Mouse (Mus musculus) G1E (cell line): ENCODE measurements around the gene Adamts6. TPM values are rescaled to one million over a fixed set of nuclear protein-coding genes. Genes with fewer than 3 reads are reported as not detected.

ENCODE experiments used
- ATAC-seq: 2 replicates; pipeline ENCODE4 v1.8.0; 2016; ENCODE audit warnings: mild to moderate bottlenecking; ENCODE audit not compliant: insufficient number of reproducible peaks, poor library complexity, low FRiP score, severe bottlenecking; ENCODE audit errors: extremely low read depth
- DNase-seq: peaks from one replicate; pipeline ENCODE4 v3.0.0; 2012; ENCODE audit warnings: low spot score
- H3K27me3 ChIP-seq: 2 replicates; pipeline ENCODE4 v1.6.1; 2012; ENCODE audit warnings: mild to moderate bottlenecking, low read length, inconsistent platforms; ENCODE audit not compliant: insufficient read depth
- H3K36me3 ChIP-seq: replicated peaks from 2 replicates; pipeline ENCODE3; 2012; ENCODE audit warnings: mild to moderate bottlenecking, inconsistent platforms
- H3K4me1 ChIP-seq: 2 replicates; pipeline ENCODE4 v1.6.1; 2012; ENCODE audit warnings: low read depth, low read length, inconsistent platforms, mixed read lengths; ENCODE audit not compliant: insufficient read depth
- H3K4me3 ChIP-seq: 2 replicates; pipeline ENCODE4 v1.5.1; 2012; ENCODE audit warnings: low read depth, mild to moderate bottlenecking, inconsistent platforms, low read length, moderate library complexity, mixed read lengths
- H3K9me3 ChIP-seq: replicated peaks from 2 replicates; pipeline ENCODE4 v1.6.1; 2012; ENCODE audit warnings: inconsistent platforms
- CTCF ChIP-seq: IDR thresholded peaks from 2 replicates; pipeline ENCODE4 v1.5.1; 2012; ENCODE audit warnings: low read depth, low read length, inconsistent platforms, mixed read lengths
- GATA1 ChIP-seq: IDR thresholded peaks from 2 replicates; pipeline ENCODE4 v1.6.1; 2012; ENCODE audit warnings: borderline replicate concordance, low read length, inconsistent platforms, mixed read lengths
- GATA2 ChIP-seq: IDR thresholded peaks from 2 replicates; pipeline ENCODE4 v1.6.1; 2012; ENCODE audit warnings: low read depth, low read length, inconsistent platforms, borderline replicate concordance
- POLR2AphosphoS5 ChIP-seq: IDR thresholded peaks from 2 replicates; pipeline ENCODE4 v1.6.1; 2012; ENCODE audit warnings: low read depth, low read length, inconsistent platforms; ENCODE audit not compliant: insufficient replicate concordance
- TAL1 ChIP-seq: conservative IDR thresholded peaks from 2 replicates; pipeline ENCODE4 v1.6.1; 2012; ENCODE audit warnings: low read depth, low read length, inconsistent platforms, mixed read lengths
- polyA plus RNA-seq: library from polyadenylated mRNA; stranded (reverse); fragments of >175 nt; gene quantifications from 2 replicates; pipeline ENCODE4 v1.2.3, GENCODE M21; 2012
- total RNA-seq, 2 experiments: library from RNA; stranded (forward) in 1 of 2; stranded (reverse) in 1 of 2; fragments of 200-1000 nt in 1 of 2; fragments of >200 nt in 1 of 2; fragmentation: Nextera tagmentation in 1 of 2; gene quantifications; 2 replicates each; pipeline ENCODE4 v1.2.3; 2014 to 2017

The Adamts6 gene
- total and polyA plus RNA-seq, 3 experiments, result 0.26 to 12.5 (median 11.8) TPM

GRCm38 (mm10) chr13:104288226-104288859, 708 bp downstream of the Adamts6 start:
- ATAC-seq, result no peak
- peaks cover 17% of the 10 kb centered on the region for H3K4me1 ChIP-seq
- peak overlapping the region; percentile 69; the same call in 1 of the 2 replicates for H3K4me3 ChIP-seq
- no peaks in the 10 kb centered on the region for H3K36me3 ChIP-seq
- no peaks in the 10 kb centered on the region for H3K9me3 ChIP-seq
- DNase-seq, result no peak
- H3K27me3 ChIP-seq, result no peaks in the 10 kb centered on the region
- TF ChIP-seq POLR2AphosphoS5, result no peak

GRCm38 (mm10) chr13:104289176-104289575, 1.5 kb downstream of the Adamts6 start:
- Histone ChIP-seq H3K36me3 (no peaks in the 10 kb centered on the region), H3K27me3 (no peaks in the 10 kb centered on the region), H3K9me3 (no peaks in the 10 kb centered on the region), H3K4me3 (no peak overlapping the region), H3K4me1 (peaks cover 17% of the 10 kb centered on the region)
- no peak for DNase-seq
- TF ChIP-seq TAL1 (no peak), GATA2 (no peak), CTCF (no peak), POLR2AphosphoS5 (no peak), GATA1 (no peak)
- ATAC-seq, result no peak

- no peaks in the 10 kb centered on the region for H3K9me3 ChIP-seq
- DNase-seq, result no peak
- no peak overlapping the region for H3K4me3 ChIP-seq
- TF ChIP-seq POLR2AphosphoS5, result no peak
- no peaks in the 10 kb centered on the region for H3K27me3 ChIP-seq
- no peaks in the 10 kb centered on the region for H3K36me3 ChIP-seq
- H3K4me1 ChIP-seq, result peaks cover 3% of the 10 kb centered on the region; the same call in 1 of the 2 replicates
- ATAC-seq, result no peak
Observed at GRCm38 (mm10) chr13:104295472-104295871, 7.8 kb downstream of the Adamts6 start.

- no peaks in the 10 kb centered on the region; the same call in 1 of the 2 replicates for H3K27me3 ChIP-seq
Observed at GRCm38 (mm10) chr13:104329336-104329735, 41.7 kb downstream of the Adamts6 start.

DNA sequence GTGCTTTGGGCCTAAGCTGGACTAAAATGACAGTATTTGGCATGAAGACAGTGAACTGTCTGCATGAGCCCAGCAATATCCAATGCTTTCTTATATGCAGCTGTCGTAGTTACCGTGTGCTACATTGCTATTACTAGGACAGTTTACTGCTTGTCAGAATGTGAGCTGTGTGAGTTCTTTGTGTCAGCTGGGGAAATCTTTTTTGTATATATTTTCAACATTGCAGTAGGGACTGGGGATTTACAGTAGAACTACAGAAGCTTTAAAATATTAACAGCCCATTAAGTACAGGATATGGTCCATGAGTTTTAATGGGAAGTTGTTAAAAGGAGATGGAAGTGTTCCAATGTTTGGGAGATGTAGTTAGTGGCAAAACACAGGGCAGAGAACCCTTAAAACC, 42.1 kb downstream of the Adamts6 start:
- Histone ChIP-seq H3K36me3 (no peaks in the 10 kb centered on the region), H3K9me3 (no peaks in the 10 kb centered on the region), H3K27me3 (no peaks in the 10 kb centered on the region; the same call in 1 of the 2 replicates), H3K4me3 (no peak overlapping the region), H3K4me1 (no peaks in the 10 kb centered on the region)
- DNase-seq (no peak), ATAC-seq (no peak)
- TF ChIP-seq GATA1, result no peak
- no peak for TF ChIP-seq GATA2
- no peak for TF ChIP-seq CTCF
- no peak for TF ChIP-seq POLR2AphosphoS5
- no peak for TF ChIP-seq TAL1

More at GRCm38 (mm10) chr13:104329336-104329735, 41.7 kb downstream of the Adamts6 start:
- H3K36me3 ChIP-seq, result no peaks in the 10 kb centered on the region
- H3K4me3 ChIP-seq, result no peak overlapping the region
- no peaks in the 10 kb centered on the region for H3K9me3 ChIP-seq
- H3K4me1 ChIP-seq, result no peaks in the 10 kb centered on the region
- TF ChIP-seq POLR2AphosphoS5 (no peak), GATA2 (no peak), TAL1 (no peak), CTCF (no peak), GATA1 (no peak)
- ATAC-seq (no peak), DNase-seq (no peak)

GRCm38 (mm10) chr13:104352590-104352989, 65.0 kb downstream of the Adamts6 start:
- H3K9me3 ChIP-seq, result no peaks in the 10 kb centered on the region
- no peak for TF ChIP-seq GATA1
- TF ChIP-seq GATA2, result no peak
- no peak for TF ChIP-seq TAL1
- TF ChIP-seq CTCF, result no peak
- TF ChIP-seq POLR2AphosphoS5, result no peak
- DNase-seq, result no peak
- H3K36me3 ChIP-seq, result no peaks in the 10 kb centered on the region
- no peaks in the 10 kb centered on the region for H3K4me1 ChIP-seq
- H3K27me3 ChIP-seq, result no peaks in the 10 kb centered on the region
- no peak for ATAC-seq
- H3K4me3 ChIP-seq, result no peak overlapping the region
